Mouse (Mus musculus) cerebellum, adult 2 months (tissue): ENCODE measurements around the gene Bik. TPM values are rescaled to one million over a fixed set of nuclear protein-coding genes. Genes with fewer than 3 reads are reported as not detected.

Experiments
- DNase-seq, 2 experiments: peaks; one replicate each; pipeline ENCODE4 v3.0.0; 2021
- H3K27ac ChIP-seq: fragments of 200-500 bp; 2 replicates; pipeline ENCODE4 v1.5.1; 2012; ENCODE audit warnings: low read length, control low read depth, inconsistent platforms; ENCODE audit not compliant: insufficient read depth
- H3K27me3 ChIP-seq: fragments of 200-500 bp; 2 replicates; pipeline ENCODE4 v1.6.1; 2012; ENCODE audit warnings: inconsistent platforms, mild to moderate bottlenecking, low read length, moderate library complexity; ENCODE audit not compliant: control insufficient read depth, insufficient read depth
- H3K4me1 ChIP-seq: fragments of 200-500 bp; 2 replicates; pipeline ENCODE4 v1.6.1; 2011; ENCODE audit warnings: low read length; ENCODE audit not compliant: control insufficient read depth, insufficient read depth
- H3K4me3 ChIP-seq: fragments of 200-500 bp; replicated peaks from 2 replicates; pipeline ENCODE3; 2011; ENCODE audit warnings: mild to moderate bottlenecking, low read depth, low read length, control low read depth; ENCODE audit not compliant: insufficient read depth
- CTCF ChIP-seq: fragments of 200-500 bp; IDR thresholded peaks from 2 replicates; pipeline ENCODE4 v1.5.1; 2011; ENCODE audit warnings: low read depth, mild to moderate bottlenecking, control low read depth, low read length, moderate library complexity, borderline replicate concordance; ENCODE audit not compliant: insufficient read depth
- POLR2A ChIP-seq: fragments of 200-500 bp; IDR thresholded peaks from 2 replicates; pipeline ENCODE4 v1.6.1; 2011; ENCODE audit warnings: low read length, control low read depth, borderline replicate concordance; ENCODE audit not compliant: insufficient read depth
- WGBS: fragments of 180-500 bp; shearing (Covaris S2); methylation state at CpG from one replicate; pipeline ENCODE4 v1.1.7; 2018; 5-methylcytosine and 5-hydroxymethylcytosine counted together
- polyA plus RNA-seq: library from polyadenylated mRNA; depleted of rRNA; stranded (reverse); fragments of >200 nt; gene quantifications from 2 replicates; pipeline ENCODE4 v1.2.3, GENCODE M21; 2012

The Bik gene
- polyA plus RNA-seq, 1 experiment = 0.31 TPM

DNA sequence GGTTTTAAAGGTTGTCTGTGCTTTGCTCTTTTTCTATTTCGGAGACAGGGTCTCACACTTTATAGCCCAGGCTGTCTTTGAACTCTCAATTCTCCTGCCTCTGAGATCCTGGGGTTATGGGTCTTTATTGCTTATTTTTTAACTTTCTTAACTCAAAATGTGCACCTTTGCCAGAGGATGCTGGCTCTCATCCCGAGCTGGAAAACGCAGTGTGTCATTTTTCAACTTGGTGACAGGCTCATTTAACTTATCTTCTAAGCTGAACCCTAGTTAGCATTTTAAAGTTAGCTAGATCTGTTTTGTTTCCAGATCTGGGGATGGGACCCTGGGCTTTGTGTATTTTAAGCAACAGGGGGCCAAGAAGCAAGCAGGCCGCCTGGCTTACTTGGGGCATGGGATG lies 2.2 kb downstream of the Bik start:
- no peak overlapping the region for H3K4me3 ChIP-seq
- no peak overlapping the region for H3K27ac ChIP-seq
- peaks cover 2% of the 10 kb centered on the region; the same call in 1 of the 2 replicates for H3K27me3 ChIP-seq
- TF ChIP-seq POLR2A (no peak), CTCF (no peak)
- H3K4me1 ChIP-seq = no peaks in the 10 kb centered on the region
- WGBS = 82% methylated on average over 4 of the region's 4 CpGs
- DNase-seq = no peak

GRCm38 (mm10) chr15:83529765-83530164 lies 3.1 kb downstream of the Bik start:
- Histone ChIP-seq H3K4me1 (no peaks in the 10 kb centered on the region; the same call in 1 of the 2 replicates), H3K27me3 (peaks cover 2% of the 10 kb centered on the region; the same call in 1 of the 2 replicates), H3K4me3 (no peak overlapping the region), H3K27ac (no peak overlapping the region)
- 85% methylated on average over 5 of the region's 5 CpGs for WGBS
- TF ChIP-seq POLR2A (no peak), CTCF (no peak)
- DNase-seq = no peak

DNA sequence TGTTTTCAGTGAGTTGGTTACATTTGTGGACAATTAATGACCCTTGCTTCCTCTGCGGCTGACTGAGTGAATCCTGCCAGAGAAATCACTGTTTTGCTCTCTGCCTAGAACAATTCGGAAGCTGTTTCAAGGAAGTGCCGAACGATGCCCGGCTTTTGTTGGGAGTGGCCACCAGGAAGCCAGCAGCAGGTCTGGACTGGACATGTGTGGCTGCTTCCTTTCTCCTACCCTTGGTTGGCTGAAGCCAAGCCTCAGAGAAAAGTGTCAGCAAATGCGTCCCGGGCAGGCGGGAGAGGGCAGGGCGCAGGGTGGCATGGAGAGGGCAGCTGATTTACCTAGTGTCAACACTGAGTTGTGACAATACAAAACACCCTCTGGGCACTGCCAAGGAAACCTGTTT lies 3.6 kb downstream of the Bik start:
- no peak overlapping the region for H3K4me3 ChIP-seq
- DNase-seq = no peak
- peaks cover 2% of the 10 kb centered on the region; the same call in 1 of the 2 replicates for H3K27me3 ChIP-seq
- no peaks in the 10 kb centered on the region; the same call in 1 of the 2 replicates for H3K4me1 ChIP-seq
- 81% methylated on average over 9 of the region's 9 CpGs for WGBS
- TF ChIP-seq CTCF = no peak
- TF ChIP-seq POLR2A = no peak
- no peak overlapping the region for H3K27ac ChIP-seq

DNA sequence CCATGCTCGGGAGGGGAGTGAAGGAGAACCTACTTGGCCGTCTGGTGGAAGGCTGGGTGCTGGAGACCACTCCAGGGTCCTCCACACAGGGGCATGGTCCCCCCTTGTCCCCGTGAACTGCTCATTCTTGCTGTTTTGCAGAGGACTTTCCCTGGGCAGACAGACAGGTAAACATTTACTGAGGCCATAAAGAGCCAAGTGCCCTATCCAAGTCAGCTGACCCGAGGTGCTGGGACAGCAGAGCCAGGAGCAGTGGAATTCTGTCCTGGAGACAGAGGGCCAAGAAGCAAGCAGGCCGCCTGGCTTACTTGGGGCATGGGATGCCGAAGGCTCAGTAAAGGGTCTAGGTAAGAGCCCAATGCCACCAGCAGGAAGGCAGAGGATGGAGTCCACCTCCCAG lies 4.0 kb downstream of the Bik start:
- no peak for TF ChIP-seq CTCF
- no peak for TF ChIP-seq POLR2A
- no peaks in the 10 kb centered on the region; the same call in 1 of the 2 replicates for H3K4me1 ChIP-seq
- DNase-seq = no peak
- H3K27me3 ChIP-seq = peaks cover 2% of the 10 kb centered on the region; the same call in 1 of the 2 replicates
- no peak overlapping the region for H3K4me3 ChIP-seq
- H3K27ac ChIP-seq = no peak overlapping the region
- WGBS = 81% methylated on average over 6 of the region's 6 CpGs

DNA sequence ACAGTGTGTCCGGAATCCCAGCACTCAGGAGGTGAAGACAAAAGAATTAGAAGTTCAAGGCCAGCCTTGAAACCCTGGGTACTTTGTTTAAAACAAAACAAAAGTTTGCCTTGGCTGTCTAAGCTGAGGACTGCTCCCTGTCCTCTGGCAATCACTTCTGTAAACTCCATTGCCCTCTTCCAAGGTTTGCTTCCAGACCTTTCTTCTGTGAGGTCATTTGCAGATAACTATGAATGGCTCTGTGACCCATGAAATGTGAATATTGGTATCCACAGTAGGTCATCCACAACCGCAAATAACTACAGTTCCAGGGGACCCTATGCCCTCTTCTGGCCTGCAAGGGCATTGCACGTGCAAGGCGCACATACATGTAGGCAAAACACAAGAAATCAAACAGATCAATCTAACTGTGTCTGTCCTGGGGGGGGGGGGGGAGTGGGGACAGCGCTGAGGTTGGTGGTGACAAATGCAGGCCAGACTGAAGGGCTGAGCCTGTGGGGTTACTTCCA lies 5.4 kb downstream of the Bik start:
- no peaks in the 10 kb centered on the region; the same call in 1 of the 2 replicates for H3K27me3 ChIP-seq
- H3K4me3 ChIP-seq = no peak overlapping the region
- 74% methylated on average over 5 of the region's 5 CpGs for WGBS
- DNase-seq = no peak
- no peak overlapping the region for H3K27ac ChIP-seq
- TF ChIP-seq CTCF (no peak), POLR2A (no peak)
- H3K4me1 ChIP-seq = no peaks in the 10 kb centered on the region; the same call in 1 of the 2 replicates

- Histone ChIP-seq H3K27ac (no peak overlapping the region), H3K4me1 (no peaks in the 10 kb centered on the region; the same call in 1 of the 2 replicates), H3K27me3 (no peaks in the 10 kb centered on the region; the same call in 1 of the 2 replicates), H3K4me3 (no peak overlapping the region)
- TF ChIP-seq POLR2A (no peak), CTCF (no peak)
- 81% methylated on average over 7 of the region's 7 CpGs for WGBS
- DNase-seq = no peak
Observed at GRCm38 (mm10) chr15:83532606-83533005, 5.9 kb downstream of the Bik start.

- Histone ChIP-seq H3K27ac (no peak overlapping the region), H3K27me3 (no peaks in the 10 kb centered on the region), H3K4me1 (no peaks in the 10 kb centered on the region; the same call in 1 of the 2 replicates), H3K4me3 (no peak overlapping the region)
- no peak for DNase-seq
- WGBS = 72% methylated on average over 17 of the region's 17 CpGs
- no peak for TF ChIP-seq CTCF
- no peak for TF ChIP-seq POLR2A
Observed at GRCm38 (mm10) chr15:83534960-83535889, 8.6 kb downstream of the Bik start.
